Mouse (Mus musculus): ENCODE measurements around the gene Sppl2b.

DNA sequence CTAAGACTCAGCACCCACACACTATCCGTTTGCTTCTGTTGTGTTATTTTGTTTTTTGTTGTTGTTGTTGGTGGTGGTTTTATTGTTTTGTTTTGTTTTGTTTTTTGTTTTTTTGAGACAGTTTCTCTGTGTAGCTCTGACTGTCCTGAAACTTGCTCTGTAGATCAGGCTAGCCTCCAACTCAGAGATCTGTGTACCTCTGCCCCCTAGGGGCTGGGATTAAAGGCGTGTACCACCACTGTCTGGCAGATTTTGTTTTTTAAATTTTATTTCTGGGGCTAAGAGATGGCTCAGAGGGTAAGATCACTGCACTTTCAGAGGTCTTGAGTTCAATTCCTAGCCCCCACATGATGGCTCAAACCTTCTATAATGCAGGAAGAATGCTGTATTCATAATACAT lies 25.8 kb downstream of the Sppl2b start:
- 0 out of 2 replicates have a peak, but pooled peaks have one; percentile 10 for TF ChIP-seq CTCF (conservative IDR thresholded peaks at IDR 0.05; ENCODE audit: insufficient read depth, insufficient read length, low read depth, low read length)
- no peak for TF ChIP-seq POLR2A (IDR thresholded peaks at IDR 0.05; ENCODE audit: low read depth, low read length)
